Mouse (Mus musculus): ENCODE measurements around the gene Knstrn.
A peak's percentile ranks its signal among the peaks of the same experiment; 100 is the strongest.

The Knstrn gene

DNA sequence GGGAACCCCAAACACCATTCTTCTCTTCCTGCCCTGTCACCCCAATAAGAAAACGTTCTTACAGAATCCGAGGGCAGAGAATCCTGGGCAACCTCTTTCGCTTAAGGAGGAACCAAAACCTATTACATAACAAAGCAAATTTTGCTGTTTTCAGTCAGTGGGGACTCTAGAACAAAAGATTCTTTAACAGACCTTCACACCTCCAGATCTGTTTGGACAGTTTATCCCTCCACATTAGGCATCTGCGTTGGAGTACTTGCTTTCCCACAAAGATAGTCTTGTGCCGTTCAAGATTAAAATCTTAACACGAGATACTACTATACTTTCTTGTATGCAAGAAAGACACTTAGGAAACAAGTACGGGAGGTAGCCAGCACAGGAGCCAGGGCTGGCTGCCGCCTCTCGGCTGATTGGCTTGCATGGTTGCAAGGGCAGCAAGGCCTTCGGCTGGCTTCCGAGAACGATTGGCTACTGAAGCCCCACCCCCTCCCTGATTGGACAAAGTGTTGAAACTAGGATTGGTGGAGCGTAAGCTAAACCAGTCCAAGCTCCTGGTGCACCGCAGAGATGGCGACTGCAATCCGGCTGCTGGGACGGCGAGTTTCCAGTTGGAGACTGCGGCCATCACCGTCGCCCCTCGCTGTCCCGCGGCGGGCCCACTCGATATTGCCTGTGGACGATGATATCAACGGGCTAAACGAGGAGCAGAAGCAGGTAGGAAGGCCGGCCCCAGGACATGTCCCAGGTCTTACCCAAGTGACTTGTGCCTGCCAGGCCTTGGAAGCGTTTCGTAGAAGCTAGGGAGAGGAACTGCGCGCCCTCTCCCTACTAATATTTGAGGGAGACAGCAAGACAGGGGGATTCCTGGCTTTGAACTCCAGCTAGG, 47.9 kb downstream of the Knstrn start, which contains the start of gene Ivd:
Gene Ivd (plus strand): TSS at position 501 of the 886 bp plus-strand sequence.
- DNase-seq (ENCODE audit: extremely low read depth, low read depth), result peak; percentile 96

DNA sequence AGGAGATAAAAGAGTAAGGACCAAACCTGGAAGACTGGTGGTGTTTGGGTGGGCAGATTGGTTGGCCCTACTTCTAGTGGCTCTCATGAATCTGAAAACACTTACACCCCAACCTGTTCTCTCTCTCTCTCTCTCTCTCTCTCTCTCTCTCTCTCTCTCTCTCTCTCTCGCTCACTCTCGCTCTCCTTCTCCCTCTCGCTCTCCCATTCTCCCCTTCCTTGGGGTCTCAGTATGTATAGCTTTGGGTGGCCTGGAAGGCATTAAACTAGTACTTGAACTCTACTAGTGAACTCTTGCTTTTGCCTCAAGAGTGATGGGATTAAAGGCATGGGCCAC, 48.5 kb downstream of the Knstrn start:
- DNase-seq (ENCODE audit: extremely low read depth, low read depth), result no peak

DNA sequence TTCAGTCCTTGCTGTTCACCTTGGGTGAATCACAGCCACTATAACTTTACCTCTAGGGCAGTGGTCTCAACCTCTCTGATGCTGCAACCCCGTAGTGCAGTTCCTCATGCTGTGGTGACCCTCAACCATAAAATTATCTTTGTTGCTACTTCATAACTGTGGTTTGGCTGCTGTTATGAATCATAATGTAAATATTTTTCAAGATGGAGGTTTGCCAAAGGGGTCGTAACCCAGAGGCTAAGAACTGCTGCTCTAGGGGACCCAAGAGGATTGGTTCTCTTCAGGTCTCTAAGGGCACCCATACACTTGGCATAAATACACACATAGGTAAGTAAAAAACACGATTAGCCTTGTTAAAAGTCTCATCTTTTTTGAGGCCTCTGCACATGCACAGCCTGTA, 56.8 kb downstream of the Knstrn start:
- DNase-seq (ENCODE audit: extremely low read depth, low read depth), result no peak

DNA sequence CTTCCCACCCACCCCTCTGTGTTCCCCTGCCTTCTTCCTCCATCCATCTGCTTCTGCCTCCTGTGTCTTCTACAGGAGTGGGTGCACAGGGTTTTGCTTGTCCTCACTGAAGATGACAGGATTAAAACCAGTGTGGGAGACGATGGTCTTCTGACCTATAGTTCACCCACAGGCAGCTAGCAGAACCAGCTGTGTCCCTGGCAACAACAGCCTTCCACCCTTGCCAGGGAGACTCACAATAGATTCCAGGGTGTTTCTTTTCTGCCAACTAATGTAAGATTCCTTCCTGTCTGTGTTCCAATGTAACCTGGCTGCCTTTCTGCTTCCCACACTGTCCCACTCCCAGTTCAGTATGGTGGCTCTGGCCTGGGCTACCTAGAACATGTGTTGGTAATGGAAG, 57.2 kb downstream of the Knstrn start:
- DNase-seq (ENCODE audit: extremely low read depth, low read depth), result no peak

DNA sequence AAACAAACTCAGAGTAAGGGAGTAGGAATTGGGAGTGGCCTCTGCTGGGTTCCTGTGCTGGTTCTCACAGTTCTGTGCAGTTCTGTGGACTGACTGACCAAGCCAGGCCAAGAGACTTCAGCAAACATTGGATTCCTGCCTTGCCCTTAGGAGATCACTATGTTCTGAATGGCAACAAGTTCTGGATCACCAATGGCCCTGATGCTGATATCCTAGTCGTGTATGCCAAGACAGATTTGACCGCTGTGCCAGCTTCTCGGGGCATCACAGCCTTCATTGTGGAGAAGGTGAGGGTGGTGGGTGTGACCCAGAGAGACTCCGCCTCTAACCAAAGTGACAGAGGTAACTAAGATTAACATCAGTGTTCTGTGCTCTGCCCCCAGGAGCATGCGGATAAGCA, 59.2 kb downstream of the Knstrn start:
- DNase-seq (ENCODE audit: extremely low read depth, low read depth), result no peak

DNA sequence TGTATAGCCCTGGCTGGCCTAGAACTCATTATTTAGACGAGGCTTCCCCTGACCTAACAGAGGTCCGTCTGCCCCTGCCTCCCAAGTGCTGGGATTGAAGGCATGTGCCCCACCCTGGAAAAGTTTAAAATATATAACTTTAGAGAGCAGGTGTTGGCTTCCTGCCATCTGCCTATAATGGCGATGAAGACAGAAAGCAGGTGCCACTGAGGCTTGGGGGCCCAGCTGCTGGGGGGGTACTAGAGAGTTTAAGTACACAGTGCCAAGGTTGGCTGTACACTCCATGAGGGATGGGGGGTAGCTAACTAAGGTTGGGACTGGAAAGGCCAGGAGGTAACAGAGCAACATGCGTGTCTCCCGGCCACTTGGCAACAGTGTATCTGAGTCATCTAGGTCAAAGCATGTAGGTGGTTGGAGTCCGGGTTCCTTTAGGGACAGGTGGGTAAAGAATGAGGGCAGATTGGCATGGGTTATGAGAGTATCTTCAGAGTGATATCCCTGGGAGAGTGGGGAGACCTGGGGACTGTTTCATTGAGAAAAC, 60.2 kb downstream of the Knstrn start:
- no peak for DNase-seq (ENCODE audit: extremely low read depth, low read depth)

DNA sequence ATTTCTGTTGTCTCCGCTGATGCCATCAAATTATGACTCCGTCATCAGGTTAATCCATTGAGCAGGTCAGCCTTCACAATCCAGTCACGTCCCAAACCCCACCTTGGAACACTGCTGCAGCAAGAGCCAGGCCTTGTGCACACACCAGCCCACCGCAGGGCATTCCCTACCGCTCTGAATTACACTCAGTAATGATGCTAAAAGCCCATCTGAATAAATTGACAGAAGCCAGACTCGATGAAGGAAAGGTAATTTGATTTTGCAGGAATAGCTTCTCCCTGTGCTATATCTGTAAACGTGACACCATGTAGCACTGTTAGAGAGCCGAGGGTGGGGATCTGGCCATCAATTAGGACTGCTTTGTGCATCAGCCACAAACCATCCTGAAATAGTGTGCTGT, 61.5 kb downstream of the Knstrn start:
- no peak for DNase-seq (ENCODE audit: extremely low read depth, low read depth)

DNA sequence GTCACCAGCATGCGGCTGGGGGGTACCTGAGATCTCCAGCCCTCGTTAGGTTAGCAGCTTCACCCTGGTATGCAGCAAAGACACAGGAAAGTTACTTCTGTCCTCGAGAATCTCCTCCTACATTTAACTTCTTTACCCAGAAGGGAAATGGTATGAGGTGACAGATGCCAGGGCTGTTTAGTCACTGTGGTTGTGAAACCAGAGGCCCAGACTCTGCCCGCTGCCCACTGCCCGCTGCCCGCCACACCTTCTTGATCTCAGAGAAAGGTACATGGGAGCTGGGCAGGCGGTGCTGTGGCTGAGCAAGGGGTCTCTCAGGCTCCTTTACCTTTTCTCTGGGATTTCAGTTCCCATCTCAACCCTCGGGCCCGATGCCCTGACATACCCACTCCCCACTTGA, 62.6 kb downstream of the Knstrn start:
- no peak for DNase-seq (ENCODE audit: extremely low read depth, low read depth)

DNA sequence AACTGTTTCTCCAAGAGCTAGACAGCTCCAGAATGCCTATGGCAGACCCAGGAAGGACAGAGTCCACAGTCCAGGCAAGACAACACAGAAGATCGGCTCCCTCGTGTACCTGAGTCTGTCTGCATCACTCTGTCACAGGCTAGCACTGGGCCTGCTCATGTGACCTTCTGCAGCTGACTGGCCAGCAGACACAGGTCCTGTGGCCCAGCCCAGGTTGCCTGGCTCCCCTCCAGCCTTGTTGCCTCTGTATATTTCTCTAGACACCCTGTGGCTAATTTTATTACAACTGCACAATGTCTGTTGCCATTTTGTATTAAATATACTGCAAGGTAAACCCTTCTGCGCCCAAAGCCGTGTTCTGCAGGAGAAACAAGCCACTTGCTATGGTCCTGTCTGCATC, 67.2 kb downstream of the Knstrn start:
- DNase-seq (ENCODE audit: extremely low read depth, low read depth), result no peak

DNA sequence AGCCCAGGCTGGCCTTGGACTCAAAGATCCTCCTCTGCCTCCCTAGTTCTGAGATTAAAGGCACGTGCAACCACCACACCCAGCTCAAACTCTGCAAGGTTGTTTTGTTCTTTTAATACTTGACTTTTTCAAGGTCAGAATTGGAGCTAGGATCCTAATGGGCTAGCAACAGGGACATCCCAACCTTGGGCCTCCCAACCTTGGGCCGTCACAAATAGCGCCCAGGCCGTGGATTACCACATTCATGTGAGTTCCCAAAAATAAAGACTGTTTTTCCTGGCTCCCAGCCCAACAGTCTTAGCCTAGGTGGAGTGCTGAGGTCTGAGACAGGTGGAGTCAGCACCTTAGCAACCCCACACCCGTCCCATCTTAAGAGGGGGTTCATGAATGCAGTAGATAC, 68.2 kb downstream of the Knstrn start:
- no peak for DNase-seq (ENCODE audit: extremely low read depth, low read depth)

DNA sequence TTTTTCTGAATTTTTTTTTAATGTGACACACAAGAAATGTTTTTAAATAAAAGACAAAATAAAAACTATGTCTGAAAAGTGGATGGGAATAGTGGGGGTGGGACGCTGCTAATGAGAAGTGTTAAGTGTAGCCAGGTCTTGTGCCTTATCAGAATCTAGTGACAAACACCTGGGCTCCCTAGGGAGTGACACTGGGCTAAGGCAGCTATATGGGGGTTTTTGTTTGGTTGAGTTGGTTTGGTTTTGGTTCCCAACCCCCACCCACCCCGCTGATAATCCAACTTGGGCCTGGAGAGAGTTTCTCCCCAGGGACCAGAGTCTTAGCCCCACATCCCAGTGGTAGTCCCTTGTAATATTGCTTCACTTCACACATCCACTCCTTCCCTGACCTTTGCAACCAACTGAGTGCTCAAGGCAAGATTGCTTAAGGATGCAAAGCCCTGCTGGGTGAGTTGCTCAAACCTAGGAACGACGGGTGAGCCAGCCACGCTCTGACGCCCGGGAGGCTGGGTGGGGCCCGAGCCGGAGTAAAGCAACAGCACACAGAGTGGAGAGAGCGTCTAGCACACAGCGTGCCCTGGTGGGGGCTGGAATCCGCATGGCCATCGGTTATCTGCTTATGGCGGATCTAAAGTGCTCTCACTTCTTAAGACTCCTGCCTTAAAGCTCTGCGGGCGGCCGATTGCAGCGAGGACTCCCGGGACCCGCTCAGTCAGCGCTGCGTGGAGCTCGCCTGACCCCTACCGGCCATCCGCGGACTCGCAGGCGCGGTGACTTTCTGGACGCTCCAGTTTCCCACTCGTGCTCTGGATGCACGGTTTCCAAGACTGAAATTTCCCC, 69.3 kb downstream of the Knstrn start:
- DNase-seq (ENCODE audit: extremely low read depth, low read depth), result no peak

DNA sequence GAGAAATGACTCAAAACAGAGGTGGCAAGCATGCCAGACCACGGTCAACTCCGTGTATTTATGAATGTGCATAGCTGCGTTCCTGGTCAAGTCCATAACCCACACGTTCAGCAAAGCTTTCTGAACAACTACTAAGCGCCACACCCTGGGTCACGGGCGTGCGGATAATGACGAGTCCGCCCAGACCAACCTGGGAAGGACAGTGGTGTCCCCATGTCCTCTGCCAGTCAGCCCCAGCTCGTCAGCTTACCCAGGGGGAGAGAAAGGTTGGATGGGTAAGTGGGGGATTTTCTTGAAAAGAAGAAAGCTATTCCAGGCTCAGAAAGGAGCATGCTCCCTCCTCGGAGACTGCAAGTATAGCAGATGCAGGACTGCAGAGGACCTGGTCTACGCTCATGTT, 73.6 kb downstream of the Knstrn start:
- DNase-seq (ENCODE audit: extremely low read depth, low read depth), result no peak

DNA sequence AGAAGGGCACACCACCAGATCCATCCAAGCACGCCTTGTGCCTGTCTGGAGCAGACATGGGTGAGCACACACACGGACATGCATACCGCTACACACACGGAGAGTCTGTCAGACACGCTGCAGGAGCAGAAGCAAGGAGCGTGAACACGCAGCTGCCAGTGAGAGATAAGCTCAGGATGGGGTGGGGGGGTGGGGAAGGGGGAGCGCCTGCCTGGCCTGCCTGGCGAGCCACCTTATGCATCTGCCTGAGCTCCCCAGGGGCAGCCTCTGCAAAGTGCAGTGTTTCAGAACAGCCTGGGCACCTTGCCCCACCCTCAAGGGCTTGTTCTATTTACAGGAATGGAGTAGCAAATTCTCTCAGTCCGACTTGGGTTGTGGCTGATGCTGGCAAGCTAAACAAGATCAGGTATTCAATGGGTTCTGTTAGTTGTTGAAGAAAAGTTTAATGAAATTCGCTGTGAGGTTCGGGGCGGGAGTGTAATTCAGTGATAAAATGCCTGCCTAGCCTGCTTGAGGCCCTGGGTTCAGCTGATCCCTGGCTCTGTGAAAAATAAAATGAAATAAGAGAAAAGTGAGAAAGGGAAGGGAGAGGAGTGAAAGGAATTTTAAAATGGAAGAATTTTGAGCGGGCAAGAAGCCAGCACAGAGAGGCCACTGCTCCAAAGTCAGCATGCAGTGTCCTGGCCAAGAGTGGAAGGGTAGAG, 74.2 kb downstream of the Knstrn start:
- DNase-seq (ENCODE audit: extremely low read depth, low read depth), result no peak

DNA sequence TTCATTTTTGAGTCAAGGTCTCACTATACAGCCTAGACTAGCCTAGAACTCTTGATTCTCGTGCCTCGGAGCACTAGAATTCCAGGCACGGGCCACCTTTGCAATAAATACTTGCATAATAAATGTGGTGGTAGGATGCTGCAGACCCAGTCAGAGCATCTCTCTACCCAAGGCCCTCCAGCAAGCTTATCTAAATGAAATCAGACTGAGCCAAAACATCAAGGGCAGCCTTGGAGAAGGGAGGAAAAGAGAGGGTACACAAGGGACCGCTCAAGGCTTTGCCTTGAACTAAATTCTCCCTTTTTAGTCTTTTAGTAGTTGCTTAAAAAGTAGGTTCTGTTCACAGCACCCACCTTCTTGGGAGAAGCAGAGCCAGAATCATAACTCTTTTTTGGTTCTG, 77.4 kb downstream of the Knstrn start:
- DNase-seq (ENCODE audit: extremely low read depth, low read depth), result no peak

DNA sequence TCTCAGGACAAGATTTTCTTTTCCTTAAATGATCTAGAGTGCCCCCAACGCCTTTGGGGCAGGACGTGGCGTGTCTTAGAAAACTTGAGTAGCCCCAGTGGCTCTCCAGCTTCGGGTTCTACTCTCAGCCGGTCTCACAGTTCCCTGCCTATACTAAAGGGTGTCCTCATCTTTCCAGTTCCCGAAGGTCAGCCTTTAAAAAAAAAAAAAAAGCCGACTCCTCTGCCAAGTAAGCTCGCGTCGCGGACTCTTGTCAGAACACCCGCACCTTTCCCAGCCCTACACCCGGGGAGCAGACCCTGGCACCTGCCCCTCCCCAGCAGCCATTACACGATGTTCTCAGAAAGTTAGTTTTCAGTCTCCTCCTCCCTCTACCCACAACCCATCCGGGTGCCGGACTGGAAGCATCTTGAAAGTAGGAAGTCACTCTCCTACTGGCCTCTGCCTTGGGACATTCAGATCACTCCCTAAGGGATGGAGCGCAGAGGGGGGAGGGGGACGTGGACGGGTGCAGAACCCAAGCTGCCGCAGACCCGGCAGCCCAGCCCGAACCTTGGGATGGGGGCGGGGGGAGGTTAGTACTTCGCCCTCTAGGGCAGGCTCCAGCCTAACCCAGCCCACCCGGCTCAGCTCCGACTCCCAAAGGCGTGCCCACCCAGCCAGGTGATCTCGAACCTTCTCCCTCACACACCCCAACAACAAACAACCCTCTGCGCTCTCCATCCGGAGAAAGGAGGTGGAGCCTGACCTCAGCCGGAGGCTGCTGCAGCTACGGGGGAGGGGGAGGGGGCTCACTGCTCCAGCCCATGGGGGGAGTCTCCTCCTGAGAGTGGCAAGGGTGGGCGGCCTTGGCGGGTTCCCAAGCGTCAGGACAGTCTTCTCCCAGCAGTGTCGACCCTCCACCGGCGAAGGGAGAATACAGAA, 82.4 kb downstream of the Knstrn start:
- DNase-seq (ENCODE audit: extremely low read depth, low read depth), result no peak

DNA sequence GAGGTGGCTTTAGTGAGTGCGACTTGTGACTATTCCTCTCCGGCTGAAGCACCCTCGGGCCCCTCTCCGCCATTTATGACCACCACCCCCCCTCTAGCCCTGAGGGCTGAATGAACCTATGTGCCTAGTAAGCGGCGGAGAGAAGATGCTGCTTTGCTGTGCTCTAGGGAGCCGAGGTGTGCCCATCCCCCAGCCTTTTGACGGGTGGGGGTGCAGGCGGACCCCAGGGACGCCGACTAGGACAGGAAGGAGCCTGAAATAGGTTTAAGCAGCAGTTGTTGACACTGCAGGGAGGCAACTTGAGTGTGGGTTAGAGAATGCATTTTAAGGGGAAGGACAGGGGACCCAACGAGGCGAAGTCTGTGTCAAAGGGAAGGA, 83.1 kb downstream of the Knstrn start:
- DNase-seq (ENCODE audit: extremely low read depth, low read depth), result no peak

DNA sequence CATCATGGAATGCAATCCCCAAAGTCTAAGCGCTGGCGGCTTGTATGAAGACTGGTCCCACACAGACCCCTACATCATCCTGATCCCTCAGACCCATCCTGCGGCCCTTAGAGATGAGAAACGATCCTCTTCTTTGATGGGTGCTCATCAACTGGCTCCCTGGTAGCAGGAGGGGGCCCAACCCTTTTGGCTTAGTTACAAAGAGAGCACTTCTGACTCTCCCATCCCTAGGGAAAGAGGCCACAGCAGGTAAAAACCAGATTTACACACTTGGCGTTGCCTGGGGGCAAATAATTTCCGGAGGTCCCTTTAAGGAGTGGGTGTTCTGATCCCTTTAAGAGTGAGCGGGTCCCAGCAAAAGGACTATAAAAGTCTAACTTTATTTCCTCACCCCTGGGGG, 83.6 kb downstream of the Knstrn start:
- no peak for DNase-seq (ENCODE audit: extremely low read depth, low read depth)

DNA sequence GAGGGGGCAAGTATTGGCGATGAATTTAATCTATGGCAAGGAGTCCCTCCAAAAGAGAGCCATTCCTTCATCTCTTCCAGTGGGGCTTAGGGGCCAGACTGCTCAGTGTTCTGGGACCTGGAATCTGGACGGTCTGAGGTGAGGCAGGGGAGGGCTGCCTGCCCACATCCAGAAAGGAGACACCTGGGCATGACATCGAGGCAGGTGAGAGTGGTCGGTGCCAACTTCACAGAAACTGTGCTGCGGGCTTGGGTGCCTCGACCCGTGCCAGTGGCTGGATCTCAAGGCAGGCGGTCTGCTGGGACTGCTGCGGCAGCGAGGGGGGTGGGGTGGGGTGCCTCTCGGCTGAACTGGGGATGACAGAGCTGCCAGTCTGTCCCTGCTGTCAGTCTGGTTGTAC, 84.0 kb downstream of the Knstrn start:
- no peak for DNase-seq (ENCODE audit: extremely low read depth, low read depth)

DNA sequence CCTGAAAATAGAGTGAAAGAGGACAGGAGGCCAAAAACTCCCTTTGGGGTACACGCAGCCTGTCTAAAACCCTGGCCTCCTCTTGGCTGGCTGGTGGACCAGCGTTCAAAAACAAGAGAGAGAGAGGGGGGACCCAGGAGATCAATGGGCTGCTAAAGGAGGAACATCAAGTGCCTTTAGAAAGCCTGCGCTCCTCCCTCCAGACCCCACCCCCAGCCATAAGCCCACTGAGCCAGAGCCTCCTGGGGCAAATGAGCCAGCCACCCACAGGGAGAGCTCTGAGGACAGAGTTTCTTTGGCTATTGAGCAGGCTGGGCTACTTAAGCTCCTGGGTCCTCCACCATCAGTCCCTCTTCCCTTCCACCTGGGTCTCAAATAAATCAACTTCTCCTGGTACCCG, 85.0 kb downstream of the Knstrn start:
- DNase-seq (ENCODE audit: extremely low read depth, low read depth), result no peak

DNA sequence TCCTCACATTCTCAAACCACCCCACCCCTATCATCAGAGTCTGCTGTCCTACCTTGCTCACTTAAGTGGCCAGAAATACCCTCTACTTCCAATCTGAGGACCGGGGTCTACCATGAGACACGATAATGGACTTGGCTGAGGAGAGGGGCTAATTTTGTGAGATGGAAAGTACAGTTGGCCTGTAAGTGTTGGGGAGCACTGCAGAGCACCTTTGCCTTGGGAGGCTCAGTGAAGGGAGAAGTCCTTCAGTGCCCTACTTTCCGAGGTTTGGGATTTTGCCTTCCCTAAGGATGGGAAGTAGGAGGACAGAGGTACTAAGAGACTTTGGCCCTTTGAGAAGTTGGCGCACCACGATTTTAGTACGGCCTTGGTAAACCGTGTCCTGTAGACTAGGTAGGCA, 85.5 kb downstream of the Knstrn start:
- DNase-seq (ENCODE audit: extremely low read depth, low read depth), result no peak

Measured in MEL-GATA-1-ER (cell line).